Mouse (Mus musculus) heart, postnatal 10 days (tissue): ENCODE data around the gene Adamts5. TPM values are rescaled to one million over a fixed set of nuclear protein-coding genes. Genes with fewer than 3 reads are reported as not detected.

Source experiments
- DNase-seq, 2 experiments: peaks; one replicate each; pipeline ENCODE4 v3.0.0; 2021
- intact Hi-C: fragments of 180-260 bp; cut with DNase I; formaldehyde crosslinking; loops from one replicate; pipeline ENCODE4 v1.15.1; 2025
- total RNA-seq, 2 experiments: library from RNA; stranded (reverse); gene quantifications; 2 replicates each; pipeline ENCODE4 v1.2.3; 2021

The Adamts5 gene
- total RNA-seq, 2 experiments from 2014 or later = 13.1 to 13.8 TPM

GRCm38 (mm10) chr16:85854505-85854904 lies 47.1 kb downstream of the Adamts5 start:
- intact Hi-C loops = no loop called here
- DNase-seq = no peak

DNA sequence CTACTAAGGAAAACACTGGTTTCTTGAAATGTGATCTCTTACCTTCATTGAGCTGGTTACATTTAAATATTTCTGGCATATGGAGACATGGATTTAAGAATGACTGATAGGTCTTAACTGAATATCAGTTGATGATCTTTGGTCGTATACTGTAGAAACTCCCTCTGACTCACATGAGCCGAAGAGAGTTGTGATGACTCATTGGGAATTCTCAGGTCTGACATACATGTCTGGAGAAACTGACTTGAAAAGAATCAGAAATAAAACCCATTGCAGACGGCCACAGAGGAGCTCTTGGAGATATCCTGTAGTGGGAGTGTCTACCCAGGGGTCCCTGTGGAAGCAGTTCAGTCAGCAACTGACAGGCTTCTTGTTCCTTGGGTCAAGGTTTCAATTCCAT lies 74.6 kb downstream of the Adamts5 start:
- no peak for DNase-seq
- intact Hi-C loops = no loop called here

GRCm38 (mm10) chr16:85822330-85822916 lies 79.2 kb downstream of the Adamts5 start:
- intact Hi-C loops = loop anchor here (5.0 kb wide), 1 partner anchor 80 kb away; the partner anchor contains the start of gene Adamts5

GRCm38 (mm10) chr16:85819808-85820458 lies 81.7 kb downstream of the Adamts5 start:
- intact Hi-C loops = loop anchor here (2.0 to 5.0 kb wide), 2 partner anchors 82 to 483 kb away; partner anchors contain the start of gene Adamts5
- DNase-seq = peak; percentile 31 to 41

More at GRCm38 (mm10) chr16:85822330-85822916, 79.2 kb downstream of the Adamts5 start:
- no peak for DNase-seq

GRCm38 (mm10) chr16:85814116-85814515 lies 87.5 kb downstream of the Adamts5 start:
- no peak for DNase-seq
- intact Hi-C loops = no loop called here

- peak; percentile 82 to 86 for DNase-seq
- intact Hi-C loops = loop anchor here (1.0 to 10.0 kb wide), 10 partner anchors 495 to 1585 kb away; partner anchors contain the start of gene N6amt1
Measured at GRCm38 (mm10) chr16:85807626-85808025, 94.0 kb downstream of the Adamts5 start.

- intact Hi-C loops = loop anchor here (1.0 to 10.0 kb wide), 10 partner anchors 496 to 1585 kb away; partner anchors contain the start of gene N6amt1
Measured at GRCm38 (mm10) chr16:85807072-85807471, 94.6 kb downstream of the Adamts5 start.

More at GRCm38 (mm10) chr16:85807072-85807471, 94.6 kb downstream of the Adamts5 start:
- DNase-seq = peak; percentile 72 to 86

Other genes with a start within 250 kb of the Adamts5 start
- 10 to 100 TPM; 41.6 to 60.8 TPM for gene Adamts1, start 98.7 kb downstream of the Adamts5 start, total RNA-seq